Mouse (Mus musculus): ENCODE measurements at regions not wholly inside any gene's neighbourhood (a gene's known extent, or its start where the extent isn't known, plus 50 kb on each side); places are given as distances from the start of the nearest gene placed in this dataset.

DNA sequence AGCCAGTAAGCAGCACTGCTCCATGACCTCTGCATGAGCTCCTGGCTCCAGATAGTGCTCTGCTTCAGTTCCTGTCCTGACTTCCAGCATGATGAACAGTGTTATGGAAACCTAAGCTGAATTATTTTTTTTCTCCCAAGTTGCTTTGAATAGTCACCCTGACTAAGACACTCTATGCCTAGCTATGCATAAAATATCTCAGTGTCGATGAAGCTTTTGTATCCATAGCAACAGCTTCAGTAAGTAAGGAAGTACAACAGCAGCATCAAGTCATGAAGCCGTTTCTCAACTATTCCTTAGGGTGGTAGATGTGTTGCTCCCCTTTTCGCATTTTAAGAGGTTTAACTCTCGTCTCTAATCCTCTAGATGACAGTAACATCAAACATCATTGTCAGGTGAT, 228.4 kb upstream of the Gpc5 start:
- DNase-seq (ENCODE audit: low spot score) = no peak

DNA sequence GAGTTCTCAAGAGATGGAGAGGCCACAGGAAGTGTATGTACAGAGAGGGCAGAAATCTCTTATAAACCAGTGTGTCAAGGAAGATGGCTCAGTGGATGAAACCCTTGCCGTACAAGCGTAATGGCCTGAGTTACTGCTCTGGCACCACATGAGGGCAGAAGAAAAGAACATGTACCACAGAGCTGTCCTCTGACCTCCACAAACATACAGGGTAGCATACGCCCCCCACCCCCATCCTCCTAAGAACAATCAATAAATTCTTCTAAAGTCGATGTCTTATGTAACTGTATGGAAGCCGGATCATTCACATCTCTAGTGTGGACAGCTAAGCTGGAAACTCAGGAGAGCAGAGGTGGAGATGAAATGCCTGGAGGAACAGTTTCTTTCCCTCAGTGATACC, 227.9 kb upstream of the Gpc5 start:
- DNase-seq (ENCODE audit: low spot score) = no peak

DNA sequence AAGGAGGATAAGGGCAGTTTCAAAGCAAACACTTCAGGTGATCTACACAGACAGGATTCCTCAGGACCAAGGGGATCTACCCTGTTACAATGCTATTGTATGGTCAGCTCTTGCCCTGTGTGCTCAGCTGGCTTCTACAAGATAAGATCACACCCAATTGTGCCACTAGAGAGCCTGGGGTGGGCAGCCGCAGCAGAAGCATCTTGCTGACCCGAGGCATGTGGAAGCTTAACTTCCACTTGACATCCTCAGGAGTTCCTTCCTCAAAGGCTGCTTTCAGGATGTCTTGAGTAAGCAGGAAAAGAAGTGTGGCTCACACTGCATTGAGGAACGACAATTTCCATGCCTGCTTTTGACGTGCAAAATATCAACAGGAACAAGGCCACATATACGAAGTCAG, 222.8 kb upstream of the Gpc5 start:
- no peak for DNase-seq (ENCODE audit: low spot score)

DNA sequence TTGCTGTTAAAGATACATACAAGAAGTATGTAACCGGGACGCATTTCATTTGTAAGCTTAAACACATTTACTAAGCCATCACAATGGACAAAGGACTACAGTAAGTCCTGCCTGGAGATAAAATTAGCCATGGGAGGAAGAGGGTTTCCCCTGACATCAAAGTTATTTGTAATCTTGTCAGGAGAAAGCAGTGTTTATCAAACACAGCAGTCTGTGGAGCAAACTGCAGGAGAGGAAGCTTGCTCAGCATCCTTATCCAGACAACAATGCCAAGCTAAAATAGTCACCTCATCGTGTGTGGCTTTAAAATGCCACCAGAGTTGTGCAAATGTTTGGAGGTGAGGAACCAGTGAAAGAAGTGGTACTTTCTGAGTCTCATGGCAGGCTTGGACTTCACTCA, 216.9 kb upstream of the Gpc5 start:
- DNase-seq (ENCODE audit: low spot score) = no peak

DNA sequence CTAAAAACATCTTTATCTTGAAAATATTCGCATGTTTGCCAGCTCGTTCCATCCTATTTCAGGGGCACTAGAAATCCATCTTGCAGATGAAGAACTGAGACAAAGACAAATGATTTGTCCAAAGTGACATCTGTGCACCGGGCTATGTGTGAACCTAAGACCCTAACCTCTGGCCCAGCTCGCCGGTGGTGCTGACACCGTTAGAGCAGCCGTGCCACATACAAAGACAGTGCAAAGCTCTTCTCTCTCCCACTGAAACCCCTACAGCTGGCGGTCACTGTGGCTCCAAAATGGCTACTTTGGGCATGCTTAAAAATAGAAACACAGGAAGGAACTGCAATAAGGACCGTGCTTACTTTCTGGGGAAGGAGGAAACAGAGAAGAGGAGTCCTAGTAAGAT, 215.6 kb upstream of the Gpc5 start:
- no peak for DNase-seq (ENCODE audit: low spot score)

DNA sequence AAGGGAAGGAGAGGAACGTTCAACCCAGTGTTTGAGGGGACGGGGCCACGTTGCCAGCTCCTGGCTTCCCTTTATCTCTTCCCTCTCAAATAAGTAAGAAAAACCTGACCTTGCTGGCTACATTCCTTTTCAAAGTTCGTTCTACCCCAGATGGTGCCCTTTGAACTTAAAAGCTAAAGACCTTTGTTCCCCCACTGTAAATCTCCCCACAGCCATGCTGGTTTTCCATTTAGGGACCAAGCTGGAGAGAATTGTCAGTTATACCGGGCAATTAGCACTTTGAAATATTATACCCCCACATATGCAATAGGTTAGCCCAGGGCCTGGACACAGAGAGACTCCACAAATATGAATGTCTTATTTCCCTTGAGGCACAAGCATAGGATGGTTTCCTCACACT, 214.5 kb upstream of the Gpc5 start:
- no peak for DNase-seq (ENCODE audit: low spot score)

DNA sequence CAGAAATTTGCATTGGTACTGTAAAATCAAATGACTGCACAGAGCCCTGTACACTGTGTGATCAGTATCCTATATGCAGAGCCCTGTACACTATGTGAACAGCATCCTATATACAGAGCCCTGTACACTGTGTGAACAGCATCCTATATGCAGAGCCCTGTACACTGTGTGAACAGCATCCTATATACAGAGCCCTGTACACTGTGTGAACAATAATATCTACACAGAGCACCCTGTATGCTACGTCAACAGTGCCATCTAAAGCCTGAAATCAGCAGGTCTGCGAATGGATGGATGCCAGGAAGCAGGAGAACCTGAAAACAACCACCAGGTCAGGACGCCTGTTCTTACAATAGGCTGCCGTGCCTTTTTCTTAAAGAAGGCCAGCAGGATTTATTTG, 211.7 kb upstream of the Gpc5 start:
- DNase-seq (ENCODE audit: low spot score) = no peak

DNA sequence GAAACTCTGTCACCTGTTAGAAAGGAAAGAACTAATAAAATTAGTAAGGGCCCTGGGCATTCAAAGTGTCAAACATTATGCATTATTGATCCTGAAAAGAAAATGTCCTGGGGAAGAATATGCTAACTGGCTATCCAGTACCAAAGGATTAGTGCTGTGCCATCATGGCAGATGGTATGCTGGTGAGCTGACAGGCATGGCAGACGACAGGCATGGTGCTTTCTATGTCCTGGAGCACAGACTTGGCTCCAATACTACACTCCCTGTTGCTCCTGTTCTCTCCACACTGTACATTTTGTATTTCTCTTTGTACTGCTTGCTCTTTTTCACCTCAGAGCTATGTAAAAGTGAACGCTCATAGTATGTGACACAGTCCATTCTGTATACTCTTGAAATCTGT, 187.9 kb upstream of the Gpc5 start:
- DNase-seq (ENCODE audit: low spot score) = no peak

DNA sequence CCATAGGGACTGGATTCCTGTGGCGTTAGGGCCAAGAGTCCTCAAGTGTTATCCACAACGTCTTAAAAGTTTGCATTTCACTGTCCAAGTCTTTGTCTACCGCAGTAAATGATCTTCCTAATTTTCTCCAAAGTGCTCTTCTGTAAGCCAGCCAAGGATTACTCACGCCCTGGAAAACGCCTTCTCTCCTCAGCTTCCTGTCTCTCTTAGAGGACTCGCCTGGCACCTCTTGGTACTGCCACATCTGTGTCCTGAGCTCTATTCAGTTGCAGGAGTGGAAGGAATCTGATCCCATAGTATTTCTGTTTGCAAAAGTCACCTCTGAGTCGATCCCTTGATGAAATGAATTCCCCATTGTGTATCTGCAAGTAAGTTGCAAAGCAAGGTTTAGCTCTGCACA, 179.7 kb upstream of the Gpc5 start:
- no peak for DNase-seq (ENCODE audit: low spot score)

DNA sequence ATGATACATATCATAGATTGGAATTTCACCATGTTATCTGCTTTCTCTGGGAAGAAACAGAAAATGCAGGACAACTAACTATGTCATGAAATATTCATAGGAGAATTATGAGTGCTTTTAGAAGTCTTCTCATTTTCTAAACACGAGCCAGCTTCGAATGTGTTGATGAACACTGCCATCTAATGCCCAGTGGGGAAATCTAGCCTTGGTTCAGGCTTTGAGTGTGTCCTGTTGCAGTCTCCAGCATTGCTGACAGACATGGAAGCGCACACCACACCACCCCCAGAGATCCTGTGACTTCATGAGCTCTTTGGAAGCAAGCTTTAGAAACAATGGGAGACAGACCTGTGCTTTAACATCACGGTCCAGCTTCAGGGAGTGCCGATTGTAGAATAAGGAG, 178.8 kb upstream of the Gpc5 start:
- DNase-seq (ENCODE audit: low spot score) = no peak

DNA sequence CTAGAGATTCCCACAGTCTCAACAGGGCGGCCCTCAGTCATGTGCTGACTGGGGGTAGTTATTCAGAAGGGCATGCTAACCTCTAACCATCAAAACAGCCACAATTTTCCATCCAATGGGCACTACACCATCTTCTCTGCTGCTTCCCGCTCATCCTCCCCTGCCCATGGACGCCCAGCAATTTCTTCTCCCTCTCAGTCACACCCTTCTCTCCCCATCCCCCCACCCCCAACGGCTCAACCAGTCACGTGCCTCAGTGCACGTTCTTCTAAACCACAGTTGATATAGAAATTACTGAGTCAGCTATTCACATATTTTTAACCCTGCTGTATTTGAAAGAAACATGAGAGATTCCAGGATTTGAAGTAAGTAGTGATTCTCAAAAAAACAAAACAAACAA, 146.3 kb upstream of the Gpc5 start:
- DNase-seq (ENCODE audit: low spot score) = no peak

DNA sequence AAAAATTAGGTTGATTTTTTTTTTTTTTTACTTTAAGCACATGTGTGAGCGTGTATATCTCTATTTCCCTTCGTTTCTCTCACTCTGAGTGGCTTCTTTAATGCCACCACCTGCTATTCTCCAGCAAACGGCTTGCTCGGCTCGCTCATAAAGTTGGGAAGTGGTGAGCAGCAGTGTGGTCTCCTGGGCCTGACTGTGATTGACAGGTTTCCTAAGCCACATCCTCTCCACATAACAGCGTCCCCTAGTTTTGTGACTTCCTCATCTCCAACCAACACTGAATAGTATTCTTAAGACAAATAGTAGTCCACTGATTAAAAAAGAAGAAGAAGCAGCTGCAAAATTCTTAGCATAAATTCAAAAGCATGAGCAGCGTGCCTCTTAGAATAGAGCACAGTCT, 145.7 kb upstream of the Gpc5 start:
- DNase-seq (ENCODE audit: low spot score) = no peak

DNA sequence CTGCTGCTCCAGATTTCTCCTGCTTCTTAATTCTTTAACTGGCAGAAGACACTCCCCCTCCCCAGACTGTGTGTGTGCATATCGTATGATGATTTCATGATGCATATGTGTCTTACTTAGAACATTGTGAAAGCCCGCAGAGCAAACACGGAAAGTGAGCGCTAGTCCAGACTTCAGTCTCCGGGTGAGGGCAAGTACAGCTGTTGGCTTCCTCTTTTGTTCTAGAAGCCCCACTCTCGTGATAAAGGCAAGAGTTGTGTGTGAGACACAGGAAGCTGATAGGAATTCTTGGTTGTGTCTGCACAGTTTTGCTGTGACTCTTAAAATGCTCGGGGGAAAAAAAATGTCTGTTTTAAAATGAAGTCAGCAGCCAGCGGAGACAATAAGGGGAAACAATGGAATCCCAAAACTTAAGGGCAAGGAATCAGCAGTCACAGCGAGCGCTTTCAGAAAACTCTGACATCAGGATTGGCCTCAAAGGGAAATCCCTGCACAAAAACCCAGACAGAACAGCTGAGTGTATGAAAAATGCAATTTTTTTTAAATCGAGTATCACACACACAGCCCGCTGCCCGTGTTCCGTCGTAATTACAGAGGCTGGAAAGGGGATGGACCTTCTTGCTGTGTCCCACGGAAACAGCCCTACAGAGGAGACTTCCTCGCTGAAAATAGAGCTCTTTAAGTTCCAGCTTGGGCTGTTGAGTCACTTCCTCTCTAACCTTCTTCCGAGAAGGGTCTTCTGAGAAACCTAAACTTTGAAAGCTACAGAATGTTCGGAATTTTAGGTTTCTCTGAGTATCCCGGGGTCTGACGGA, 143.5 kb upstream of the Gpc5 start:
- no peak for DNase-seq (ENCODE audit: low spot score)

DNA sequence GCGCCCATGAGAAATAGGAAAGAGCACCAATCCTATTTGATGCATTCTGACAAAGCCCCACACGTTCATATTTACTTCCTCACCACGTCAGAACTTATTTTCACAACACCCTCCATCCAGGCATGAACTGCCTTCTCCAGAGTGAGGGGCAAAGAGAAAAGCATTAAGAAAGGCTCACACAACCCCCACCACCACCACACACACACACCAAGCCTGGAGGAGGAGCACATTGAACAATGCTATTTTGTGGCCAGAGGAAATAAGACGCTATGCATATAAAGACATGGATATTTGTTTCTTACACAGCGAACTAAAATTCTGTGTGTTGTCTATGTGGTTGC, 142.9 kb upstream of the Gpc5 start:
- no peak for DNase-seq (ENCODE audit: low spot score)

DNA sequence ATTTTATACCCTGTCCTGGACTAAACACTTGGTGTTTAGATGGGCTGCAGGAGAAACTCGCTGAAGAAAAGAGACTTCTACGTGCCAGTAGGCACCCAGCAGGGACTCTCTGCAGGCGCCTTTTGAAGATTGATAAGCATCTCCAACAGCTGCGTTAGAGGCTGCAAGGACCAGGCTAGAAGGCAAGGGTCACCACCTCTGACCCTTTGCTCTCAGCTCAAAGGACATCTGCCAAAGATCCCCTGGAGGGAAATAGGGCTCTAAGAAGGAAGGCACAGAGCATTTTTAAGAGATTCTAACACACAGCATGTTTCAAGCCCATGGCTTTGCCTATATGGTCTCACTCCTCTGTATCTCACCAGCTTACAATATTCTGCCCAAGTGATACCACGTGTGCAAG, 139.7 kb upstream of the Gpc5 start:
- DNase-seq (ENCODE audit: low spot score) = no peak

DNA sequence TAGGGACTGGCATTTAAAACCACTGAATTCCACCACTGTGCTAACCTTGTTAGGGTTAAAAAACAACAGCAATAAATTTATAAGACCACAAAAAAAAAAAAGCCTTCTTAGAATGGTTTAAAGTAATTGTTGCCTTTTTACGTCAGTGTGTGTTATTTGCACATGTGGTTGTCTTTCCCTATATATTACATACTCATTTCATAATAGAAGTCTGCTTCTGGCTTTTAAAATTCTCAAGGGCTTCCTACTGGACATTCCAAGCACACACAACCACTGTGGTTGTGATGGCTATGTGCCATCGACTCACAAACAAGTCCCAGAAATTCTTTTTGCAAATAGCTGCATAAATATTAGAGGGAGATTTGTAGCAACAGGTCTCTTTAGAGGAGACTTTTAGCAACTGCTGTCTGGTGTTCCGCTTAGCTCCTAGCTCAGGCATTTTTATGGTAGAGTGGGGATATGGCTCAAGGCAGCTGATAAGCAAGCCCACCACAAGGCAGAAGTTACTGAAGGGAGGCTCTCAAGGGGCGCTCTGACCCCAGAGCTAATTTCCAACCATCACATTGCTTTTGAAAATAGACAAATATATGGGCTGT, 138.8 kb upstream of the Gpc5 start:
- no peak for DNase-seq (ENCODE audit: low spot score)

DNA sequence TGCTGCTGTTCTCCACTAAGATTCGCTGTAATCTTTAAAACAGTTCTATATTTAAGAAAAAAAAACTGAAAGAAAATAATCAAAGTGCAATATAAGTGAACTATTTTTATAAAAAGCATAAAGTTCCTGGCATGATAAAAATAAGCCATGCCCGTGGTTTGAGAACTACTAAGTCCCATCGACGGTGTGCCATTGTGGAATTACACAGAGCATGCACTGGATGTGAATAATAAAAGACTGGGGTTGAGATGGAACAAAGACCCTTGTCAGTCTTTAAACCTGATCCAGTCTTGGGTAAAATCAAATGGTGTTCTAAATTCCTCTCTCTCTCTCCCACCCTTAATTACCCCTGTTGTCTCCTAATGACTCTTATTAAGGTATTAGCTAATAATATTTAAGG, 137.7 kb upstream of the Gpc5 start:
- DNase-seq (ENCODE audit: low spot score) = no peak

DNA sequence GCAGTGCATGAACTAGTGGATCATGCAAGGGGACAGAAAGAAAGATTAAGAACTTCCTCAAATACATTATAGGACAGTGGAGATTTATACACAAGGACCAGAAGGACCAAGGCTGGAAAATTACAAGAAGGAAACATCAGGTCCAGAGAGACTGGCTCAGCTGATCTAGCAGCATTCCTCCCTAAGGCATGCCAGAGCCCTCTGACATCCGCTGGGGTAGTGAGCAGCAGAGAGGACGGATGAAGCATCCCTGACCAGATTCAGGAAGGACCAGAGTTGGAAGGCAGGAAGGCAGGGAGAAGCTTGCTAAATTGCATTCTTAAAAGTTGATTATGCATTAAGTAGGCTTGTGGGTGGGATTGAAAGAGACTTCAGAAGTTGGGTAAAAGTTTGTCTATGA, 136.4 kb upstream of the Gpc5 start:
- no peak for DNase-seq (ENCODE audit: low spot score)

DNA sequence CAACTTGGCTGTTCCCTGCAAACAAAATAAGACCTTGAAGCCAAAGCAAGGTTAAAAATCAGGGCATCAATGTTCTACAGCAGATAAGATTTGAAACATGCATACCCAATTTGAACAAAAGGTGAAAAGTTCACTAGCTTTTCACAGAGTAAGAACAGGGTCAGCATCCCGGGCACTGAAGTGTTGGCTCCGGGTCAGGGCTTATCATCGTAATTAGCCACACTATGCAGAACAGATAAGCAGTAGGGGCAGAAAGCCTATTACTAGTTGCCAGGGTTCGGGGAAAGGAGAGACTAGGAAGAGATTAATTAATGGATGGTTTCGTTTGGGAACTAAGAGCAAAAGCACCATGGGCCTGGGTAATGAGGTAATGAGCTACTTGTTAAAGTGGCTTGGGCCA, 131.7 kb upstream of the Gpc5 start:
- DNase-seq (ENCODE audit: low spot score) = no peak

DNA sequence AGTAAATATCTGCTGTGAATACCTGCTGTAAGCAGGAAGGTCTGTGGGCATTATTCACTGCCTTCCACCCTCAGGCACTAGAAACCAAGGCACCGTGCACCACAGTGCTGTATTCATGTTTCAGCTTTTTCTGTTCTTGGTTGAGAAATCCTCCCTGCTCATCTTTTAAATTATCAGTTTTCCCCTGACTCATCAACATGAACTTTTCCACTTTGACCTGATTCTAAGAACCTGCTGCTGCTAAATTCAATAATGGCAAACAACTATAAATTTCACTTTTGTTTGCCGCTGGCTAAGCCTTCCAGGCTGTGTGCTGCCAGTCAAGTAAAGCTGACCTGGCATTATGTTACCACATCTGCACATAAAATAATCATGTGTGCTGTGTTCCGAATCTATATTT, 126.1 kb upstream of the Gpc5 start:
- no peak for DNase-seq (ENCODE audit: low spot score)

DNA sequence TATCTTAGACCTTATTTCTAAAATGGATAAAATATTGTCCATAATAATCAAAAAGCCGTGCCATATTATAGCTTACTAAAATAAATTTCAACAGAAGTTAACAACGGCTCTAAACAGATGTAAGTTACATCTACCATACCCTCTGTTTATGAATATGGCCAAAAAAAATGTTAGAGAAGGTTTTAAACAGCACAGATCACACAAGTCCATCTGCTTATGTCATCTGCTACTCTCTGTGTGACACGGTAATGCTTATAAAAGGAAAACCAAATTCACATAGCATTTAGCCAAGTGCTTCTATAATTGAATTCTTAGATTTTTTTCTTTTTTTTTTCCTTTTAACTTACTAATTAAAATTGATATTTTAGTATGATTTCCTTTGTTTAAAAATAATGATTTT, 123.0 kb upstream of the Gpc5 start:
- no peak for DNase-seq (ENCODE audit: low spot score)

DNA sequence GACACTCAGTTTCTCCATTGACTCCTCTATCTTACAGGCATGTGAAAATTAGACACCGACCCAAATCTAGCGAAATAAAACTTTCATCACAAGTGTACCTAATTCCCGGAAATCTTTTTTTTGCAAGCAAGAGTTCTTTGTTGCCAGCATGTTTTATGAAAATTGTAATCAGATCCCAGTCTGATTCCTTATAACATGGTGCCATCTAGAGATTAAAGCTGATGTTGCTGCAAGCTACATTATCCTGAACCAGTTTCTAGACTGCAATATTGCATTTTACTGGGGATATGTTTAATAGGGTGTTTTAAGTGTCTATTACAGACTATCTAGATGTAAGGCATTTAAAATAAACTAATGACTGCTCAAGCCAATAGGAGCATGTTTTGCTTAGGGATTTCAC, 110.9 kb upstream of the Gpc5 start:
- DNase-seq (ENCODE audit: low spot score) = no peak

DNA sequence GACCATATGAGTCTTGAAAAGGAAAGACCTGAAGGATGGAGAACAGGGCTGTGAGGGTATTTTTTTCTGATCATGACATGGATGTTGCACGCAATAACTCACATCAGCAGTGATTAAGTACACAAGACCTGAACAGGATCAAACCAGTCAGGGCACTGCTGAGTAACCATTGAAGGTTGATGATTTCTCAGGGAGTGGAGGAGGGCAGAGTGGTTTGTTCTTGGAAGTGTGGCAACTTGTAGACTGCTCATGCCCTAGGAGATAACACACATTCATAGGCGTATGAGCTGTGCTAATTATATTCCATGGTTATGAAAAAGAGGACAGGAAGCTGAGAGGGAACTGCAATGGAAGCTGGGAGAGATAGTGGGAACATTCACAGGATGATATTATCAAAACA, 88.8 kb upstream of the Gpc5 start:
- no peak for DNase-seq (ENCODE audit: low spot score)

DNA sequence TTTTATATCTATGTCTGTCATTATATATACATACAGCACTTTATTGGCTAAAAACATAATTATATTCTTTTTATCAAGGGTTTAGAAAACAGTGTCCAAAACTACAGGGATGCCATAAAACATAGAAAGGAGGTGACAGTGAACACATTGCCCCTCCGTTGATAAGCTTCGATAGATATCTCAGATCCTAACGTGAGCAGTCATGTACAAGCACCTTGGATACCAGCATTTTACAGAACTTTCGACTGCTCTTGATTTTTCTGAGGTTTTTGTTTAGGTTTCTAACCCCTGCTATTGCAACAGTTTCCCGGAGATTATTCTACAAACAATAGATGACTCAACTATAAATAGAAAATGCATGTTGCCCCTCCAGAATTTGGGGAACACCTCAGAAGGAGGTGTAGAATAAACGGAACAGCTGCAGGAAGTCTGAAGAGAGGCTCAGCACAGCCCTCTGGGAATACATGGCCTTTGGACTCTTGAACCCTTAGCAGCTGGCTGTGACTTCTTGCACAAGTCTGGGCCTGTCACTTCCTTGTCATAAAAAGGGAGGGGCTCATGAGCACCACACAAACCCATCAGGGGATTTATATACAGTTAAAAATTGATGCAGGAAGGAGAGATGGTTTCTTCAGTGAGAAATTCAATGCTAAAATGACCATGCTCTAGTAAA, 87.1 kb upstream of the Gpc5 start:
- no peak for DNase-seq (ENCODE audit: low spot score)

Measured in urinary bladder, adult 2 months (tissue).